Mouse (Mus musculus) left cerebral cortex, postnatal 36 days (tissue): ENCODE measurements around the gene 4930442H23Rik. TPM values are rescaled to one million over a fixed set of nuclear protein-coding genes. Genes with fewer than 3 reads are reported as not detected.

Experiments used
- DNase-seq, 2 experiments: peaks; one replicate each; pipeline ENCODE4 v3.0.0; 2021 to 2022; ENCODE audit warnings: low spot score in 2 of 2, mixed read lengths in 1 of 2
- intact Hi-C: fragments of 180-260 bp; cut with DNase I; formaldehyde crosslinking; loops from one replicate; pipeline ENCODE4 v1.15.1; 2025
- total RNA-seq, 2 experiments: library from RNA; stranded (reverse); gene quantifications; 2 replicates each; pipeline ENCODE4 v1.2.3; 2021

The 4930442H23Rik gene
- total RNA-seq, 2 experiments from 2014 or later: not detected

GRCm38 (mm10) chr10:81161602-81162317 is 21.9 kb downstream of the 4930442H23Rik start:
- no peak for DNase-seq
- intact Hi-C loops: no loop called here

GRCm38 (mm10) chr10:81154736-81155135 is 28.9 kb downstream of the 4930442H23Rik start:
- intact Hi-C loops: no loop called here
- no peak for DNase-seq

- no peak for DNase-seq
- intact Hi-C loops: no loop called here
Measured at GRCm38 (mm10) chr10:81154313-81154712, 29.3 kb downstream of the 4930442H23Rik start.

GRCm38 (mm10) chr10:81152609-81153008 is 31.0 kb downstream of the 4930442H23Rik start:
- intact Hi-C loops: no loop called here
- no peak for DNase-seq

GRCm38 (mm10) chr10:81151261-81151660 is 32.4 kb downstream of the 4930442H23Rik start:
- intact Hi-C loops: no loop called here
- no peak for DNase-seq

- intact Hi-C loops: no loop called here
- DNase-seq: no peak
Measured at GRCm38 (mm10) chr10:81146296-81146695, 37.4 kb downstream of the 4930442H23Rik start.

GRCm38 (mm10) chr10:81145778-81146177 is 37.9 kb downstream of the 4930442H23Rik start:
- intact Hi-C loops: no loop called here

GRCm38 (mm10) chr10:81145307-81145706 is 38.3 kb downstream of the 4930442H23Rik start:
- intact Hi-C loops: no loop called here
- DNase-seq: no peak

More at GRCm38 (mm10) chr10:81145778-81146177, 37.9 kb downstream of the 4930442H23Rik start:
- DNase-seq: no peak

- no peak for DNase-seq
- intact Hi-C loops: loop anchor here (5.0 kb wide), 1 partner anchor 33 kb away; the partner anchor contains the start of gene Eef2
Measured at GRCm38 (mm10) chr10:81144667-81145066, 39.0 kb downstream of the 4930442H23Rik start.

- intact Hi-C loops: loop anchor here (5.0 kb wide), 1 partner anchor 33 kb away; the partner anchor contains the start of gene Eef2
- DNase-seq: no peak
Measured at GRCm38 (mm10) chr10:81143845-81144437, 39.7 kb downstream of the 4930442H23Rik start.

- intact Hi-C loops: loop anchor here (5.0 kb wide), 1 partner anchor 34 kb away; the partner anchor contains the start of gene Eef2
Measured at GRCm38 (mm10) chr10:81143157-81143633, 40.5 kb downstream of the 4930442H23Rik start.

GRCm38 (mm10) chr10:81142551-81142981 is 41.1 kb downstream of the 4930442H23Rik start:
- intact Hi-C loops: loop anchor here (5.0 kb wide), 1 partner anchor 35 kb away; the partner anchor contains the start of gene Eef2
- DNase-seq: no peak

More at GRCm38 (mm10) chr10:81143157-81143633, 40.5 kb downstream of the 4930442H23Rik start:
- DNase-seq: no peak

GRCm38 (mm10) chr10:81141455-81142210 is 42.0 kb downstream of the 4930442H23Rik start:
- no peak for DNase-seq
- intact Hi-C loops: loop anchor here (5.0 kb wide), 1 partner anchor 36 kb away; the partner anchor contains the start of gene Eef2

GRCm38 (mm10) chr10:81140717-81141454 is 42.8 kb downstream of the 4930442H23Rik start:
- DNase-seq: no peak
- intact Hi-C loops: loop anchor here (5.0 kb wide), 1 partner anchor 36 kb away; the partner anchor contains the start of gene Eef2

- no peak for DNase-seq
- intact Hi-C loops: loop anchor here (5.0 kb wide), 1 partner anchor 37 kb away; the partner anchor contains the start of gene Eef2
Measured at GRCm38 (mm10) chr10:81140005-81140404, 43.6 kb downstream of the 4930442H23Rik start.

GRCm38 (mm10) chr10:81139529-81139846 is 44.2 kb downstream of the 4930442H23Rik start:
- intact Hi-C loops: no loop called here

GRCm38 (mm10) chr10:81138821-81139528 is 44.7 kb downstream of the 4930442H23Rik start:
- no peak for DNase-seq
- intact Hi-C loops: no loop called here

More at GRCm38 (mm10) chr10:81139529-81139846, 44.2 kb downstream of the 4930442H23Rik start:
- no peak for DNase-seq

- no peak for DNase-seq
- intact Hi-C loops: no loop called here
Measured at GRCm38 (mm10) chr10:81138131-81138782, 45.4 kb downstream of the 4930442H23Rik start.
